Mouse (Mus musculus): ENCODE results near the gene Bpgm.

GRCm38 (mm10) chr6:34497991-34498625 lies 22.1 kb downstream of the Bpgm start:
- no peak for TF ChIP-seq CTCF (IDR thresholded peaks at IDR 0.05; ENCODE audit: low read depth, low read length)
- TF ChIP-seq GATA1 (IDR thresholded peaks at IDR 0.05; ENCODE audit: borderline replicate concordance, low read length) = no peak
- TF ChIP-seq TAL1 (conservative IDR thresholded peaks at IDR 0.05; ENCODE audit: low read depth, low read length) = no peak
- no peak for TF ChIP-seq POLR2AphosphoS5 (IDR thresholded peaks at IDR 0.05; ENCODE audit: insufficient replicate concordance, low read depth, low read length)
- TF ChIP-seq GATA2 (IDR thresholded peaks at IDR 0.05; ENCODE audit: borderline replicate concordance, low read depth, low read length) = no peak

Data from G1E (cell line).